Mouse (Mus musculus) hindbrain, embryonic 12.5 days (tissue): ENCODE results near the gene Fstl3. TPM values are rescaled to one million over a fixed set of nuclear protein-coding genes. Genes with fewer than 3 reads are reported as not detected.

Source experiments
- ATAC-seq: fragments of 200-750 bp; cut with Nextera tagmentation; 2 replicates; pipeline ENCODE4 v1.8.0; 2017; ENCODE audit warnings: moderate TSS enrichment; ENCODE audit not compliant: low FRiP score
- H3K27ac ChIP-seq: fragments of 300-500 bp; sonication (generic); 2 replicates; pipeline ENCODE4 v1.5.1; 2016; ENCODE audit warnings: mild to moderate bottlenecking
- H3K27me3 ChIP-seq: fragments of 300-500 bp; sonication (generic); 2 replicates; pipeline ENCODE4 v1.6.1; 2016; ENCODE audit warnings: mild to moderate bottlenecking
- H3K36me3 ChIP-seq: fragments of 300-500 bp; sonication (generic); 2 replicates; pipeline ENCODE4 v1.6.1; 2016; ENCODE audit warnings: mild to moderate bottlenecking
- H3K4me1 ChIP-seq: fragments of 300-500 bp; sonication (generic); 2 replicates; pipeline ENCODE4 v1.6.1; 2016
- H3K4me2 ChIP-seq: fragments of 300-500 bp; sonication (generic); replicated peaks from 2 replicates; pipeline ENCODE4 v1.6.1; 2016; ENCODE audit warnings: mild to moderate bottlenecking
- H3K4me3 ChIP-seq: fragments of 300-500 bp; sonication (generic); 2 replicates; pipeline ENCODE4 v1.5.1; 2016; ENCODE audit warnings: mild to moderate bottlenecking
- H3K9ac ChIP-seq: fragments of 300-500 bp; sonication (generic); 2 replicates; pipeline ENCODE4 v1.6.1; 2016; ENCODE audit warnings: mild to moderate bottlenecking, moderate library complexity
- H3K9me3 ChIP-seq: fragments of 300-500 bp; sonication (generic); replicated peaks from 2 replicates; pipeline ENCODE4 v1.6.1; 2016; ENCODE audit warnings: mild to moderate bottlenecking
- WGBS: fragments of 180-500 bp; shearing (Covaris S2); methylation state at CpG from one replicate; pipeline ENCODE4 v1.1.7; 2016; 5-methylcytosine and 5-hydroxymethylcytosine counted together
- polyA plus RNA-seq: library from polyadenylated mRNA; unstranded; fragments of >200 nt; fragmentation: Nextera tagmentation; extraction: Ambion mirVana; gene quantifications from 2 replicates; pipeline ENCODE4 v1.2.1, GENCODE M21; 2016

Fstl3 gene
- polyA plus RNA-seq, 1 experiment from 2014 or later: 2.3 TPM

GRCm38 (mm10) chr10:79793738-79794490 lies 16.8 kb downstream of the Fstl3 start:
- peaks cover 38% of the 10 kb centered on the region for H3K4me1 ChIP-seq
- H3K27me3 ChIP-seq: no peaks in the 10 kb centered on the region

DNA sequence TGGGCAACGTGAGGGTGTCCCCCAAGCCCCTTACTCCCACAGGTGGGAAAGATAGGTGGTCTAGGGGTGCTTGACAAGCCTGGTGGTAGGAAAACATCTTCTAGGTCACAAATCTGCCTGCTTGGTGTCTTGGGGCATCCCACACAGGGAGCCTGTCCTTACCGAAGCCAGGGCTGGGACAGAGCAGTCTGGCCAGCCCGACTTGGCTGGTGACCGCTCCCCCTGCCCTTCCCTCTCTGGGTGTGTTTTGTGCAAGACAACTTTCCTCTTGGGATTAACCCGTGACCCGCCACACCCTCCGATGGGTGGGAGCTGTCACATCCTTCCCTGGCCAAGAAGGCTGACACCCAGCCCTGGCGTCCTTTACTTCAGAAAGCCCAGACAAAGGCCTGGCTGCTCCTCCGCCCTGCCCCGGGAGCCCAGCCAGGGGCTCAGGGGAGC lies 17.4 kb downstream of the Fstl3 start:
- Histone ChIP-seq H3K27me3 (no peaks in the 10 kb centered on the region), H3K9ac (peak overlapping the region; percentile 98), H3K9me3 (no peaks in the 10 kb centered on the region), H3K4me3 (peak overlapping the region; percentile 95), H3K36me3 (no peaks in the 10 kb centered on the region), H3K4me2 (peak overlapping the region; percentile 90), H3K4me1 (peaks cover 38% of the 10 kb centered on the region), H3K27ac (peak overlapping the region; percentile 94)
- peak; percentile 49 for ATAC-seq
- WGBS: 4% methylated on average over 10 of the region's 10 CpGs

More at GRCm38 (mm10) chr10:79793738-79794490, 16.8 kb downstream of the Fstl3 start:
- peak overlapping the region; percentile 98 for H3K9ac ChIP-seq
- H3K4me3 ChIP-seq: peak overlapping the region; percentile 95
- WGBS: 3% methylated on average over 32 of the region's 38 CpGs
- H3K27ac ChIP-seq: peak overlapping the region; percentile 94
- peak; percentile 71 for ATAC-seq
- no peaks in the 10 kb centered on the region for H3K9me3 ChIP-seq
- no peaks in the 10 kb centered on the region for H3K36me3 ChIP-seq
- peak overlapping the region; percentile 90 for H3K4me2 ChIP-seq

DNA sequence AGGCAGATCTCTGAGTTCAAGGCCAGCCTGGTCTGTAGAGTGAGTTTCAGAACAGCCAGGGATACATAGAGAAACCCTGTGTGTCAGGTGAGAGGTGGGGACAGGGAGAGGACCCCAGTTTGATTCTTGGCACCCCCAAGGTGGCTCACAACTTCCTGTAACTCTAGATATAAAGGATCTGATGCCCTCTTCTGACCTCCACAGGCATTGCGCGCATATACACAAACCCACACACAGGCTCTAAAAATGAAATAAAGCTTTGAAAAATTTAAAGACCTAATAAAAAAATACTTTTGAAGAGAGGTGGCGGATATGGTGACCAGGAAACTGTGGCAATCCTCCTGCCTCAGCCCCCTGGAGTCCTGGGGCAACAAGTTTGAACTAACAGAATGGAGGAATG lies 18.8 kb downstream of the Fstl3 start:
- no peak overlapping the region for H3K9ac ChIP-seq
- no peaks in the 10 kb centered on the region for H3K27me3 ChIP-seq
- H3K9me3 ChIP-seq: no peaks in the 10 kb centered on the region
- H3K27ac ChIP-seq: no peak overlapping the region
- 0 out of 2 replicates have a peak, but pooled peaks cover 4% of the 10 kb centered on the region for H3K36me3 ChIP-seq
- no peak for ATAC-seq
- H3K4me3 ChIP-seq: no peak overlapping the region
- 96% methylated on average over 3 of the region's 3 CpGs for WGBS
- 0 out of 2 replicates have a peak overlapping the region, but pooled peaks have one; percentile 0 for H3K4me2 ChIP-seq
- peaks cover 46% of the 10 kb centered on the region for H3K4me1 ChIP-seq

- Histone ChIP-seq H3K4me2 (peak overlapping the region; percentile 42), H3K36me3 (0 out of 2 replicates have a peak, but pooled peaks cover 4% of the 10 kb centered on the region), H3K9ac (no peak overlapping the region), H3K4me1 (peaks cover 60% of the 10 kb centered on the region), H3K4me3 (peak overlapping the region; percentile 16), H3K27me3 (no peaks in the 10 kb centered on the region), H3K9me3 (no peaks in the 10 kb centered on the region), H3K27ac (peak overlapping the region; percentile 58)
- no peak for ATAC-seq
- WGBS: 36% methylated on average over 15 of the region's 15 CpGs
These were observed 20.3 kb downstream of the Fstl3 start for GRCm38 (mm10) chr10:79797326-79797725.

GRCm38 (mm10) chr10:79798289-79798928 lies 21.3 kb downstream of the Fstl3 start:
- Histone ChIP-seq H3K27ac (no peak overlapping the region), H3K4me2 (no peak overlapping the region), H3K4me1 (peaks cover 65% of the 10 kb centered on the region), H3K36me3 (0 out of 2 replicates have a peak, but pooled peaks cover 4% of the 10 kb centered on the region), H3K4me3 (no peak overlapping the region), H3K9ac (no peak overlapping the region), H3K9me3 (no peaks in the 10 kb centered on the region), H3K27me3 (no peaks in the 10 kb centered on the region)
- 91% methylated on average over 12 of the region's 12 CpGs for WGBS
- ATAC-seq: no peak

- H3K27me3 ChIP-seq: no peaks in the 10 kb centered on the region
- no peaks in the 10 kb centered on the region for H3K9me3 ChIP-seq
- H3K4me2 ChIP-seq: no peak overlapping the region
- peak overlapping the region; percentile 52; the same call in 1 of the 2 replicates for H3K27ac ChIP-seq
- no peak overlapping the region for H3K4me3 ChIP-seq
- peaks cover 73% of the 10 kb centered on the region for H3K4me1 ChIP-seq
- ATAC-seq: no peak
- 0 out of 2 replicates have a peak, but pooled peaks cover 4% of the 10 kb centered on the region for H3K36me3 ChIP-seq
- H3K9ac ChIP-seq: no peak overlapping the region
- 81% methylated on average over 11 of the region's 11 CpGs for WGBS
These were observed 23.4 kb downstream of the Fstl3 start for GRCm38 (mm10) chr10:79800508-79800907.

DNA sequence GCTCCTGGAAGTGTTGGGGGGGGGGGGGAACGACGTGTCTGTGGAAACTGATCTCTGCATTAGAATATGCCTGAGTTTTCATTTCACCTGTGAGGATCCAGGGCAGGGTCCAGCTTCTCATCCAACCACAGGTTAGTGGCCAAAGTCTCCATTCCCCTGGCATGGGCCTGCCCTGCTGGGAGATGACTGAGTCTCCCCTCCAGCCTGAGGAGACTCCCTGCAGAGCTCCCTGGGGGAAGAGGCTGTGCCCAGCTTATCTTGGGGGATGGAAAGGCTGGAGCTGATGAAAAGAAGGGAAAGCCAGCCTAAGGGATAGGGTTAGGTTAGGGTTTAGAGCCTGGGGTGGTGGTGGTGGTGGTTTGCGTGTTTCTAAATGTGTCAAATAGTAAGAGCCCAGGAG lies 24.8 kb downstream of the Fstl3 start:
- H3K27ac ChIP-seq: peak overlapping the region; percentile 98
- H3K4me2 ChIP-seq: peak overlapping the region; percentile 7; the same call in 1 of the 2 replicates
- no peak overlapping the region for H3K4me3 ChIP-seq
- no peaks in the 10 kb centered on the region for H3K9me3 ChIP-seq
- H3K36me3 ChIP-seq: 0 out of 2 replicates have a peak, but pooled peaks cover 4% of the 10 kb centered on the region
- 50% methylated on average over 3 of the region's 3 CpGs for WGBS
- no peaks in the 10 kb centered on the region for H3K27me3 ChIP-seq
- H3K4me1 ChIP-seq: peaks cover 78% of the 10 kb centered on the region
- no peak overlapping the region for H3K9ac ChIP-seq
- no peak for ATAC-seq

GRCm38 (mm10) chr10:79802331-79802971 lies 25.4 kb downstream of the Fstl3 start:
- Histone ChIP-seq H3K27me3 (no peaks in the 10 kb centered on the region), H3K36me3 (peaks cover 10% of the 10 kb centered on the region; the same call in 1 of the 2 replicates), H3K9me3 (no peaks in the 10 kb centered on the region), H3K27ac (peak overlapping the region; percentile 98), H3K4me1 (peaks cover 75% of the 10 kb centered on the region), H3K4me3 (no peak overlapping the region), H3K9ac (peak overlapping the region; percentile 13; the same call in 1 of the 2 replicates), H3K4me2 (peak overlapping the region; percentile 7)
- ATAC-seq: no peak
- 29% methylated on average over 11 of the region's 11 CpGs for WGBS

DNA sequence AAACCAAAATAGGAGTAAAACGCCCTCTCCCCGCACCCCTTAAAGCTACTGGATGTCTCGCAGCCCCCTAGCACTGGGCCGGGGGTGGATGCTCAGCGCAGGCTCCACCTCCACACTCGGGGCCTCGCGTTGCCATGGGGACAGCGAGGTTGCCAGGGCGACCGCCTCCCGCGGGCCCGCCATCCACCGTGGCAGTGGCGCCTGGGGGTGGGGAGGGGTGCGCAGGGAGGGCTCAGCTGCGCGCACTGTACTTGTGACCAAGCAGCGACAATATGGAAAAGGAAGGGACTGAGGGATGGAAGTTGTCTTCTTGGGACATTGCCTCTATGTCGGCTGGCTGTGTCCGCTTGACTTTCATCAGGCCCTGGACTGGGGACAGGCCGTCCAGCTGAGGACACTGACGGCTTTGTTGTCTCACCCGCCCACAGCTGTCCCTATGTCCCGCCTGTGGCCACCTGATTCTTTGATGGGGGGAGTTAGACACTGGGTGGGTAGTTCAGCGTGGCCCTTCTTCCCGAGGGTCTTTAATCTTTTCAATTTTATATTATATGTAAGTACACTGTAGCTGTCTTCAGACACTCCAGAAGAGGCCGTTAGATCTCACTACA lies 26.7 kb downstream of the Fstl3 start:
- ATAC-seq: peak; percentile 96
- H3K9me3 ChIP-seq: no peaks in the 10 kb centered on the region
- H3K4me2 ChIP-seq: peak overlapping the region; percentile 54
- H3K36me3 ChIP-seq: peaks cover 24% of the 10 kb centered on the region
- peak overlapping the region; percentile 18 for H3K4me3 ChIP-seq
- peak overlapping the region; percentile 98 for H3K27ac ChIP-seq
- H3K9ac ChIP-seq: 0 out of 2 replicates have a peak overlapping the region, but pooled peaks have one; percentile 25
- no peaks in the 10 kb centered on the region for H3K27me3 ChIP-seq
- peaks cover 79% of the 10 kb centered on the region for H3K4me1 ChIP-seq
- WGBS: 3% methylated on average over 29 of the region's 29 CpGs

GRCm38 (mm10) chr10:79805636-79806035 lies 28.6 kb downstream of the Fstl3 start:
- no peaks in the 10 kb centered on the region for H3K9me3 ChIP-seq
- no peak overlapping the region for H3K4me2 ChIP-seq
- ATAC-seq: no peak
- H3K4me1 ChIP-seq: peaks cover 71% of the 10 kb centered on the region
- peak overlapping the region; percentile 68 for H3K27ac ChIP-seq
- H3K4me3 ChIP-seq: no peak overlapping the region
- no peaks in the 10 kb centered on the region for H3K27me3 ChIP-seq
- H3K9ac ChIP-seq: no peak overlapping the region
- H3K36me3 ChIP-seq: peaks cover 37% of the 10 kb centered on the region
- 73% methylated on average over 11 of the region's 11 CpGs for WGBS

DNA sequence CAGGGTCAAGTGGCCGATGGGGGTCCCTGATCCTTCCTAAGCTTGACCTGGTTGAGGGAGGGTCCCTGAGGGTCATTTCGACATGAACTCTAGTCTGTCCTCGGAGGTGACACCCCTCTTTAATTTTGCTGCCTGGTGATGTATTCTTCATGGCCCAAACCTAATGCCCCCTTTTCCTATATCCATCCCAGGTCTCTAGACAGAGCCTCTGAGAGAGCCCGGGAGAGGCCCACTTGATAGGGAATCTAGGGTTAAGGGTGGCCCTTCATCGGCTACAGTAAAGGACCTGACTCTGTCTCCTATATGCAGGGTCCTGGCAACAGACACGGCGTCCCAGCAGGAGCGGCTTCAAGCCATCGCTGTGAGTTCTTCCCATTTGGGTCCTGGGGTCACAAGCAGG lies 29.3 kb downstream of the Fstl3 start:
- WGBS: 88% methylated on average over 9 of the region's 9 CpGs
- no peak for ATAC-seq
- peaks cover 66% of the 10 kb centered on the region for H3K4me1 ChIP-seq
- H3K9ac ChIP-seq: no peak overlapping the region; the same call in 1 of the 2 replicates
- no peaks in the 10 kb centered on the region for H3K9me3 ChIP-seq
- peak overlapping the region; percentile 68 for H3K27ac ChIP-seq
- H3K36me3 ChIP-seq: peaks cover 44% of the 10 kb centered on the region
- H3K27me3 ChIP-seq: no peaks in the 10 kb centered on the region
- H3K4me2 ChIP-seq: no peak overlapping the region
- no peak overlapping the region for H3K4me3 ChIP-seq
